Mouse (Mus musculus): ENCODE measurements around the gene Cdcp1.

DNA sequence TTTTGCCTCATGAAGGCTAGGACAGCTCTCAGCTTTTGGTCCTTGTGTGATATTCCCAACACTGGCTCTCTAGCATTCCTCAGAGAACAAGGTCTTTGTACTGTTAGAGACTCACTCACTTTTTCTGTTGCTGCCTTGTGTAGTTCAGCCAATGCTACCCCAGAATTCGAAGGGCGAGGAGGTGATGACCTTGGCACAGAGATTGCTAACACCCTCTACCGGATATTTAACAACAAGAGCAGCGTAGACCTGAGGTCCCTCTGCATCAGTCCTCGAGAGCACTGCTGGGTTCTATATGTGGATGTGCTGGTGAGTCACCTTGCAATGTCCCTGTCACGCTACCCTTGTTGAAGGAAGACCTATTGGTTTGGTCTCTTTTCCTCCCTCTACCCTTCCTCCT lies 88.2 kb downstream of the Cdcp1 start:
- TF ChIP-seq POLR2A (IDR thresholded peaks at IDR 0.05; ENCODE audit: insufficient read length, low read depth) (no peak), MAX (IDR thresholded peaks at IDR 0.05; ENCODE audit: low read depth) (no peak), E2F4 (IDR thresholded peaks at IDR 0.05; ENCODE audit: insufficient read depth) (no peak)
